Mouse (Mus musculus) embryo, embryonic 9.5 days (tissue): ENCODE results near the gene Kcnj15.

Source experiments
- DNase-seq: peaks from one replicate; pipeline ENCODE4 v3.0.0-alpha.2; 2017; ENCODE audit errors: extremely low spot score

Kcnj15 gene

DNA sequence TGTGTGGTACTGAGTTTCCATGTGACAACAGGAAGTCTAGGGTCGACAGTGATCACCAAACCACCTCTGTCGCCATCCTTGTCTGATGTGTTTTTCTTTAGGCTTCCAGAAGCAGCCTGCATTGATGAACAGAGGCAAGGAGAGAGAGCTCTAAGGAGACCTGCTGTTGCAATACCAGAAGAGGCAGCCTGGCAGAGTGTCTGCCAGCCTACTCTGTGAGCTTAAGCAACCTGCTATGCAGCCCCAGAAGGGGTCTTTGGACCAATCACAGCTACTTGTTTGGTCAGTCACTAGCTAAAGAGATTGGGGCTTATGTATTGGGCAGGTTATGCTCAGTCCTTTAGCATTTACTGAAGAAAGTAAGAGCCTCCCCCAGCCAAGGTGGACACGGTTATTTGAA lies 11.9 kb upstream of the Kcnj15 start:
- no peak for DNase-seq

DNA sequence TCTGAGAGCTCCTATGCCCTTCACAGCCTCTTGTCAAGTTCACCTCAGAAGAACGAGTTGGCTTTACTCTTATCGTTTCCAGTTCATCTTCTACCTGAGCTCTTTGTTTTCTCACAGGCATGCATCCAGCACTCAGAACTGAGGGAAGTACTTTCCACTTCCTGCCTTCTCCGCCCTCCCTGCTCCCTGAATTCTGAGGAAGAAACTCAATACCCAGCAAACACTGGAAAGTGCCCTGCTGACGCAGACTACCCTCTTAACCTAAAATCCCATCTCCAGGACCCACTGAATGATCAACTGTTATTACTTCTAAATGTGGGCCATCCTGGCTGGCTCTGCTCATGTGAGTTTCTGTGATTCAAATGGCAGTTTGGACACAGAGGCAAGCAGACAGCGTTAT lies 8.7 kb upstream of the Kcnj15 start:
- DNase-seq, result no peak

DNA sequence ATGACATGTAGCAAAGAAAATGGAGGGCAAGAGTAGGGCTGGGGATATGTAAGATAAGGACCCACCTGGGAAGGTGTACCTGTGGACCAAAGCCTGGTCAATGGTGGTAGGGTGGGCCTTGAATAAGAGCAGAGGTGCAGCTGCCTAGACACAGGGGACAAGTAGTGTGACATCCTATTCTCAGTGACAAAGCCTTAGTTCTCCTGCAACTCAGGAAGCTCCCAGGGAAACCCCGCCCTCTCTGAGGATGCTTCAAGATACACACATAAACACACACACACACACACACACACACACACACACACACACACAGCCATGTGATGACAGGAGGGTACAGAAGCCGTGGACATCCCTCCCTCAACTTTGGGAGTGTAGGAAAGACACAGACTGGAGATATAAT lies 710 bp upstream of the Kcnj15 start:
- DNase-seq, result no peak

DNA sequence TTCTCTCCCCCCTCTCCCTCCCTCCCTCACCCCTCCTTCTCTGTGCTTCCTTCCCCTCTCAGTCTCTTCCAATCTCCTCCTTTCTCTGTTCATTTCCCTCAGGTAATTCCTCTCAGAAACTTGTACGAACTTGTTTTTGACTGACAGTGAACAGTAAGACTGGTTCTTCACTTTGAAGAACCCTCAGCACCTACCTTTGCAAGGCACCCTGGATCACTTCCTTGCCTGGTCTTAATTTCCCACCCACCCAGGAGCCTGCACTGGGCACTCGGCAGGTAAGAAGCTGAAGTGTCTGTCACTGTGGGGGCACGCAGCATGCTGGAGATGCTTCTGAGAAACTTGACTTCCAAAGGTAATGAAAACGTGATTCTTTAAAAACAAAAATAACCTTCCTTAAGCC lies 742 bp downstream of the Kcnj15 start:
- DNase-seq, result no peak

DNA sequence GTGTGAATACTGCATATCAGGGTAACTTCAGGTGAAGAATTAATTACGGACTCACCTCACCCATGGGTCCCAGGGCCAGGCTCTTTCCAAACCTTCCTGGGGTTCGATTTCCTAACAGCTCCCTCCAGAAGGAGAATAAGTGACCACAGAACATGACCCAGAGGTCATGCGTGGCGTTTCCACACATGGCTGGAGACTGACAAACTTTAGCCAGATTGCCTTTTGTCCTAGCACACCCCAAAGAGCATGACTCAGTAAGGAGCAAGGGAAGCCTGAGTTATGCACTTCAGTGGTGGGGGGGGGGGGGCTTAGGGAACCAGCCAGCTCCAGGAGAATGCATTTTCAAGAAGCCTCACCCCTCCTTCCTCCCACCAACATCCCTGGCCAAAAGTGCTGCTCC lies 2.1 kb downstream of the Kcnj15 start:
- DNase-seq, result no peak

DNA sequence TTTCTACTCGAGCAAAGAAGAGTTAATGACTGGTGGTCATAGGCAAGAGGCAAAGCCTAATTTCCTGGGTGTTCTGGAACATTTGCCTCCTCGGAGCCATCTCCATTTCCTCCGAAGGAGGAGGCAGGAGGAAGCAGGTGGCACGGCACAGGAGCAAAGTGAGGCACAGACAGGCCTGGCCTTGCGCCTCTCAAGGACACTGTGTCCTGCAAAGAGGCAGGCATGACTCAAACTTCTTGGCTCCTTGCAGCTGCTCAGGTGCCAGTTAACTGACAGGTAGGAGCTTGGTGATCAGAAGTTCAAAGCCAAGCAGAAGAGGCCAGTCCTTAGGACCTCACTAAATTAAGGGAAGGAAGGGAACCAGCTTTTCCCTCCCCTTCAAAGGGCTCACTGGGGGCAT lies 3.3 kb downstream of the Kcnj15 start:
- no peak for DNase-seq

DNA sequence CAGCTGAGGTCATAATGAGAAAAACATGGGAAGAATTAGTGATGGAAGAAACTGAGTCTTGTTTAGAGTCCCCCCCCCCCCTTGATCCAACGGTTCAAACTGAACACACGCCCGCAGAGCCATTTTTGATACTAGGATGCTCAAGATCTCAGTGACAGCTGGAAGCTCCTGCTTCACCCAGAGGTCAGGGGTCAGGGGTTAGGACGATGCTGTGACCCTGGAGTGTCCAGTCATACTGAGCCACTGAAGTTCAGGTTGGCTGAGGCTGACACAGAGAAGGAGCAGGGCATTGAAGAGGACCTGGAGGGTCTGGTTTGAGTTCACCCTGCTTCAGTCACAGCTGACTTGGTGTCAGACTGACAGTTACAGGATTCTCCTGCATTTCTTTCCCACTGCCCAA lies 4.4 kb downstream of the Kcnj15 start:
- peak; percentile 27 for DNase-seq

DNA sequence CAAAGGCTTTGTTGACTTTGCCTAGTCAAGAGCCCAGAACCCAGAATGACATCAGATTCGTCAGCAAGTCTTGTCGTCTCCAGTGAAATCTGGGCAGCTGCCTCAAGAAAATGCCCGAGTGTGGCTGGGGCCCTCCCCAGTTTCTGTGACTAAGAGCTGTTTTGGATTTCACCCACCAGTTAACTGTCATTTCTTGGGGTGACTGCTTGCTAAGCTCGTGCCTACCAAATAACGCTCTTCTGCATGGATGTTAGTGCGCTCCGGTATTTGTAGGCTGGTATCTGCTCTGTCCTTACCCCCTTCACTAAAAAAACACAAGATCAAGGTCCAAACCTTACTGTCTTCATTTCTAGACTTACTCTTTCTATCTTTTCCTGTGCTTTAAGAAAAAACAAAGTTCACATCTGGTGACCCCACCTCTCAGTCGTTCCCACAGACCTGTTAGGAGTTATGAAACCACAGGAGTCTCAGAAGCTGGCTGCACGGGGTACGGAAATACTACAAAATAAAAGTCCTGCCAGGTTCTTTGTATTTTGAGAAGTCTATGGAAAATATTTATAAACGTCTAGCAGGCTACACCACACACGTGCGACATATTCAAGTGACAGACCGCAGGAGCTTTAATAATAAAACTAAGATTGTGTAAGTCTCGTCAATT lies 5.5 kb downstream of the Kcnj15 start:
- no peak for DNase-seq

DNA sequence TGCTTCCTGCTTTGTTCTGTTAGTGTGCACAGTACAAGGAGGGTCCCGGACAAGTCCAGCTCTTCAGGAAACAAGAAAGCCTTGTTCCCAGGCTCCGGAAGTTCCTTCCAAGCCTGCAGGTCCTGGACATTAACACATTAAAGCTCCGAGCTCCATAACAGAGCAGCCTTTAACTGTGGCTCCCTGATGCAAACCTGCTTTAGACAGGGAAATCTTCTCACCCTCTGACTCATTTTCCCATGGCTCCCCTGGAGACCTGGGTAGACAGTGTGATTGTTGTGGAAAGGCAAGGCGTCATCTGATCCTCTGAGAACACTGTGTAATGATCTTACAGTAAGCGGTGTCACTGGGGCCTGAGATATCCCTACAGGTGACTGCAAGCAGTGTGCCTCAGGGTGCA lies 7.0 kb downstream of the Kcnj15 start:
- no peak for DNase-seq

DNA sequence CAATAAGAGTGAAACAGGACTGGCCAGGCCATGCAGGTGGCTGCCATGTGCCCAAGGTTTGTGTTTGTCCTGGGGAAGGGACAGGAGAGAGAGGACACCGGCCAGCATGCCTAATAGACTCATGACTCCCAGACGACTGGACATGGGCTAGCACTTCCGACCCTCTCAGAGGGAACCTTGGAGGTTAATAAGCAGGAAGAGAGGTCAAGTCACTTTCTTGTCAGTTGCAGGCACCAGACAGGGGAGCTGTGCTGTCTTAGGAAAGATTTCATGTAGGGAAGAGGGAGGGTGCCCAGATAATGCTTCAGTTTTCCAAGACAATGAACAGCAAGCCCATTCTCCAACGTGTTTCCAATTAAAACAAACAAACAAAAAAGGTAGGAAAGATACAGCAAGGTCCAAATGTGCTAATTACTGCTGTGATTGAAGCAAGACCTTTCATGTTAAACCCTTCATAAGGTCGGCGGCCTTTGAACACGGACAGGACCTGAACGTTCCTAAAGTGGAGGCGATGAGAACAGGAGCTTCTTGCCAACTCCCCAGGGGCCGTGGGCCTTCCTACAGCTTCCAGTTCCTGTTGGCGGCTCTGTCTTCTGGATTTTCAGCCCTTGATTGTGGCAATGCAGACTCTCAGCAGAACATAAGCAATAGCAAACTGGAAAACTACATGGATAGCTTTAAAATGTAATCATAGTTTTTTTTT lies 10.3 kb downstream of the Kcnj15 start:
- peak; percentile 19 for DNase-seq

DNA sequence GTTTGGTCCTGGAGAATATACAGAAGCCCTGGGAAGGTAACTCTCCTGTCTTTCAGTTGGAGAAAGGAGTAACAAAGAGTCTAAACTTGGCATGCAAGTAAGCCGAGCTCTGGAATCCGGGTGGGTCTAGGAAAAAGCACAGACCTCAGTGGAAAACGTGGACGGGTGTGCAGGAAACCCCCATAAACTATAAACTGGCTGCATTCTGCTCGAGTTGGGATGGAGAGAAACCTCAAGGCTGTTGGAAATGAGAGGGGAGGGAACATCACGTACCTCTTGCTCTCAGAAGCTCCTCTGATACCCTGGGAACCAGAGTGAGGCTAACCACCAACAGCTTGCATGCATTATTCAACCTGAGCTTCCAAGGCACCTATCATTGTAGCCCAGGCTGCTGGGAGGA lies 12.3 kb downstream of the Kcnj15 start:
- no peak for DNase-seq

DNA sequence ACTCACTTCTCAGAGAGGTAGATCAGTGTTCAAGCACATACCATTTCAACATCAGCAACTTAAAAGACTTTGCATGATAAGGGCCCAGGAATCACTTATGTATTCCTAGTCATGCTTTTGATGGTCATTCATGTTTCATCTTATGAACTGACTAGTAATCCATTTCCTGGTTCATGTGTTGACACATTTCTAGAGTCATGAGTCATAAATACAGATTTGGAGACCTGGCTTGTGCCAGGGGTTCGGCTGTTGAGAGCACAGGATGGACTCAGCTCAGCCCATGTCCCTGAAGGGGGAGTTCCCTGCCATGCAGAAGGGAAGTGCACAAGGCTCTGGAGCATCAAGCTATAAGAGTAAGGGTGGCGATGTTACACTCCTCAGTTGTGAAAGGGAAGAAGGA lies 15.7 kb downstream of the Kcnj15 start:
- no peak for DNase-seq

DNA sequence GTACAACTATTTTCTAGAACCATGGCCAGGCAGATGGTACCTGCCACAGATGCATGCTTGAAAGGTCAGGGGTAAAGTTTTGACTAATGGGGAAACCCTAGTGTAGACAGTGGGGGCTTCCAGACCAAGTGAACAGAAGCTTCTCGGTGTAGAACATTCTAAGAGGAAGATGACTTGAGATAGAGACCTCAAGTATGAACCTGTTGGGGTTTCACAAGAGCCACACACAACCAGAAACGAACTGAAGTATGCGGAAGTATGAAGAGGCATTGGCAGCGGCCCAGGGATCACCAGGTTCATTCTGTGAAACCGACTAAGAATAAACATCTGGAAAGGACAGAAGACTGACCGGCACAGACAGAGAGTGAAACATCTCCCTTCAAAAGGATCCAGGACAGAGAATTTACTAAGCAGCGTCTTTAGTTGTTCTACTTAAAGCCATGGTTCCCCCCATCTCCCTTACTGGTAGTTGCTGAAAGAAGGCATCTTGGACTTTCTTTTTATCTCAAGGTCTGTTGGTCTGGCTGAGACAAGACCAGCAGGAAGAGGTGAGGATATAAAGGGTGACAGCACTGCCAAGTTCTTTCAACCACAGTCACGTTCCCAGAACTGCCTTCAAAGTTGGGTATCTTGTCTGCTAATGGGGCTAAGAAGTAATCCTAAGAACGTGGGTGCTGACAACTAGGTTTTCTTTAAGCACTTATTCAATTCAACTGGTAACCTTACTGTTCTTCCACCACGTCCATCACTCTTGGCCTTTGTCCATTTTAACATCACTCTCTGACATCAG lies 18.6 kb downstream of the Kcnj15 start:
- no peak for DNase-seq

DNA sequence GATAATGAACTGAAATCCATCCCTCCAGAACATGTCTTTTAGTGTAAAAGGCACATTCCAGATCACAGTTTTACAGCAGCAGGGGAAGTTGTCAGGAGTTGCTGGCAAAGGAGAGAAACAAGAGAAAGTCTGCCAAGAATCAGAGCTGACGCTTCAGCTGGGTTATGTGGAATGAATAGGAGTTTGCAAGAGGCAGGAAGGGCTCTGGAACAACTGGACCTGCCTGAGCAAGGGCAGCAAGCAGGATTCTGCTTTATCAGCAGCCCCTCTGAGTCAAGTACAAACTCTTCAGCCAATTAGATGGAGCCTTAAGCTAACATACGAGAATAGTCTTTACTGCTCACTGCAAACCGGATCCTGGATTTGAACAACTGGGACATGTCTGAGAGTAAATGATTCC lies 21.7 kb downstream of the Kcnj15 start:
- no peak for DNase-seq

DNA sequence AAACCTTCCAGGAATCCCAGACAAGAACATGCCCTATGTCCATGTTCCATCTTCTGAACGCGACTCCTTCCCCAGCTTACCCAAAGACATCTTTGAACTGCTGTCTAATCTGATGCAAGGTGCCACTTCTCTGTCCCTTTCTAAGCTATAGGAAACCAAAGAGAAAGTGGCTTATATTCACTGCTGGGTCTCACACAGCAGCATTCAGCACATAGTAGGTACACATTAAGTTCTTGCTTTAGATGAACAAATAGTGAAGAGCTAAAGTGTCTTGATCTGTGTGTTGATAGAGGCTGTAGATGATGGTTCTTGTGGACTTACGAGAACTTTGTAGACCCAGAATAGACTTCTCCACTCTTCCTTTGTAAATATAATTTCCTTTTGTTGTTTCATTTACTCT lies 23.0 kb downstream of the Kcnj15 start:
- no peak for DNase-seq

DNA sequence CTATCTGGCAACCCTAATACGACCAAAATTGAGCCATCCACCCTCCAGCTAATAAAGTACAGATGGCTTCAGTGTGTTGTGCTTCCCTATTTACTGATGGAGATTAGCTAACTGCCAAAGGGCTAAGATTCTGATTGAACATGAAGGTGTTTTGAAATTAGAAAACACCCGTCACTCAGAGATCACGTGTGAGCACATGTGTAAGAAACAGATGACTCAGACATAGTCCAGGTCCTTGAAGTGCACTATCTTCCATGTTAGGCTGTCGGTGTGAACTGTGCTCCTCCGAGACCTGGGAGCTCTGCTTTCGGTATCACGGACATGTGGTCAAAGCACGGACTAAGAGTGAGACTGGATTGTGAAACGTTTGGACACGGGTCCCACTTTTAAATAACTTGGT lies 26.0 kb downstream of the Kcnj15 start:
- DNase-seq, result no peak

DNA sequence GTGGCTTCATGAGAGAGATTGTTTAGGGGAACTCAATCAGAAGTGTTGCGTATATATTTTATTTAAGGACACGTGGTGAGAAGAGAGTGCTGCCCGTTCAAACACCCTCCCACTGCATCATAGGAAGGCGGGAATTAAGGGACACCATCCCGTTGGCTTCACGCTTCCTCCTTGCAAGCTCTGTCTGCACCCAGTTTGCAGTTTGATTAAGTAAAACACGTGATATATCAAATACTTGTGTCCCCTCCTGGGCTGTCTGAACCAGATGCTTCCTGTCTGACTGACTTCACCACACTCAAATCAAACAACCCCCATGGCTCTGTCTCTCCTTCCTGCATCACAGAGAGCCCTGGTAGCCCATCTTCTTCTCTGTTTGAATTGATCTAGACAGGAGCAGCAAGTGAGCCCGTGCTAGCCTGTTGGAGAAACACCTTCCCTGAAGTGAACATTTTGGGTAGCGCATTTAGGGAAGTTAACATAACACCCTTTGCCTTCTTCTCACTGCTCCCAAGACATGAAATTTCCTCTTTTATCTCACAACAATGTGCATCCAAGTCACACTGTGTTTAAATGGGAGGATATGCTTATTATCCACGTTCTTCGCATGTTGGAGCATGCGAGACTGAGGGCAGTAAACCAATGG lies 26.8 kb downstream of the Kcnj15 start:
- no peak for DNase-seq

DNA sequence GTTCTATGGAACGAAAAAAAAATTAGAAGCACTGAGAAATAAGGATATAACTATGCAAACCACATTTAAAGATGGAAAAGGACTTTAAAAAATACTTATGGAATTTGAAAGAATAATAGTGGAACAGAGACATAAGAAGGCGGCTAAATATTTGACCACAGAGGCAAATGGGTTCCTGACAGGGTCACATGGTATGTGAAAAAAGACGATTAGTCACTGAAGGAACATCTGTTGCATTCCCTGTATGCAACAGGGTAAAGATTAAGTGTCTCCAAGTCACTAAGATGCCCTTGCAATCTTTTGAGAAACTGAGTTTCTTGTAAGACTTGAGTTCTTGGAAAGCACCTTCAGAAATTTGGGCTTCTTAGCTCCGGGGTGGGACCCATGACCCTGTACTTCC lies 27.7 kb downstream of the Kcnj15 start:
- no peak for DNase-seq

DNA sequence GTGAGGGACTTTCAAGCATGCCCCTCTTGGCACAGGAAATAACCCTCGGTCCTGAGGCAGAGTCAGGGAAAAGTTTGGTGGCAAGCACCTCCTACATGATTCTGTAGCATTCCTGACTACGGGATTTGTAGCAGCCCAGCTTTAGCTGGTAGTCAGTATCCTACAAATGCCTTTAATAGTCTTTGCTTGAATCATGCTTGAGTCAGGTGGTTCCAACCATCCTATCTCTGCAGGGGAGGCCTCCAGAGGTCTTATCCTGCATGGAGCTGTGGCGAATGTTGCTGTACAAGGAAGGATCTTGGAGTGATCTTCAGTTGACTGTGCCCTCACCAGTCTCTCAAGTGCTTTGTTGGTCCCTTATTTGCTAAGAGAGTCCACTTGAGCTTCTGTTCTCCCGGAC lies 28.4 kb downstream of the Kcnj15 start:
- no peak for DNase-seq

DNA sequence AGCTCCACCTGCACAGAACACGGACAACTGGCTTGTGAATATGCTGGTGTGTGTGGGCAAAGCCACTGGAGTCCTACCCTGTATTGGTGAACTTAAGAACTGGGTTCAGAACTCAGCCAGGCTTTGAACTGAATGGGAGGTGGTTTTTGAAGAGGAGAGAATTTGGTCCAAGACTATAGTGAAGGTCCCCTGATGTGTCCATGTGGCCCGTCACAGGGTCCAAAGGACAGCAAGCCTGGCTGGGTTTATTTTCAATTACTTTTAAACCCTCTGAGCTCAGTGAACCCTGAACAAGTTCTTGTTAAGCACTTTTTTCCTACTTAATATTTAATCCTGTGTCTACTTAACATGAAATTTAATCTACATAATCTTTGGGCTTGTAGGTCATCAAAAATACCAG lies 30.3 kb downstream of the Kcnj15 start:
- DNase-seq, result no peak

DNA sequence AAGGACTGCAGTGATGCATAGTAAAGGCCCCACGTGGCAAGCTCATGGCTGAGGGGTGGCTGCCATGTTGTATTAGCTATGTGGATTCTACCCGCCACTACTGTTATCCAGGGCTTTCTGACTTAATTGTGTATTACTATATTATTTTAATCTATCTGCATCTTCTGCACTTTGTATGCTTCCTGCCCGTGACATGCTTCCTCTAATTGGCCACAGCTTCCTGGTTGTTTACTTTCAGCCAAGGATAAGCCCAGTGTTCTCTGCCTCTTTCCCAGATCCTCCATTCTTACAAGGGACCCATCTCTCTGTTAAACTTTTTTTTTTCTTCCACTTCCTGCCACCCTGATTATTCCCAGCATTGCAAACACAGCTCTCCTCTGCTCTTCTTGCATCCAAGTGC lies 32.0 kb downstream of the Kcnj15 start:
- DNase-seq, result no peak

DNA sequence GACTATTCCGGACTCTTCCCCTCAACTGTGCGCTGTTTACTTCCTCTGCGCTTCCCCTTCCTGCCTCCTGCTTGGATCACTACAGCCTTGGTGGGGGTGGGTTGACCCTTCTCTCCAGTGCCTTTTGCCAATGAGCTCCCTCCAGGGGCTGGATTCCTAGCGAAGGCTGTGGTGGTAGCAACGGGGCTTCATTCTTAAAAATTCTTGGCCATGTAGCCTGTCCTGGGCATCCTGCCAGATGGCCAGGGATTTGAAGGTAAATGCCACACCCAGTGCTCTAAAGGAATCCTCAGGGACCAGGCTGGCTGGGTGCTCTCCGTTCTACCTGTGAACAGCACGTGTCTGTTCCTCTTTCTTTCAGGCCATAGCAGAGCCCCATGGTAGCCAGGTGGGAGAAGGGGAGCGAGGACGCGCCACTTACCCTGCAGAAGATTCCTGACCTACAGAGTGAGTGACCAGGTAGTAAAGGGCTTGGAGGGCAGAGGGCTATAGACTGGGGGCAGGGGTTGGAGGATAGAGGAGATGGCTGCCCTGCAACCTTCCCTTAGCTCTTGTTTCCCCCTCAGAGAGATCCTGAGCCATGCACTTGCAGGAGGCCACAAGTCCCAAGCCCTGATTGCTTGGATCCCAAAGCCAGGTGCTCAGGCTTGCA lies 34.2 kb downstream of the Kcnj15 start:
- no peak for DNase-seq
